Mouse (Mus musculus) heart, postnatal 10 days (tissue): ENCODE data around the gene Tmem156. TPM values are rescaled to one million over a fixed set of nuclear protein-coding genes. Genes with fewer than 3 reads are reported as not detected.
A peak's percentile ranks its signal among the peaks of the same experiment; 100 is the strongest.

Experiments
- DNase-seq, 2 experiments: peaks; one replicate each; pipeline ENCODE4 v3.0.0; 2021
- intact Hi-C: fragments of 180-260 bp; cut with DNase I; formaldehyde crosslinking; loops from one replicate; pipeline ENCODE4 v1.15.1; 2025
- total RNA-seq, 2 experiments: library from RNA; stranded (reverse); gene quantifications; 2 replicates each; pipeline ENCODE4 v1.2.3; 2021

Gene Tmem156
- total RNA-seq, 2 experiments from 2014 or later, result 0.29 TPM; not detected in 1

- intact Hi-C loops, result no loop called here
- DNase-seq, result no peak
Observed at GRCm38 (mm10) chr5:65057596-65057995, 34.3 kb downstream of the Tmem156 start.

- DNase-seq, result no peak
- intact Hi-C loops, result no loop called here
Observed at GRCm38 (mm10) chr5:65051513-65051912, 40.4 kb downstream of the Tmem156 start.

GRCm38 (mm10) chr5:65049880-65050279 is 42.1 kb downstream of the Tmem156 start:
- intact Hi-C loops, result loop anchor here (5.0 kb wide), 1 partner anchor 52 kb away; no protein-coding TSS in a partner anchor
- no peak for DNase-seq

DNA sequence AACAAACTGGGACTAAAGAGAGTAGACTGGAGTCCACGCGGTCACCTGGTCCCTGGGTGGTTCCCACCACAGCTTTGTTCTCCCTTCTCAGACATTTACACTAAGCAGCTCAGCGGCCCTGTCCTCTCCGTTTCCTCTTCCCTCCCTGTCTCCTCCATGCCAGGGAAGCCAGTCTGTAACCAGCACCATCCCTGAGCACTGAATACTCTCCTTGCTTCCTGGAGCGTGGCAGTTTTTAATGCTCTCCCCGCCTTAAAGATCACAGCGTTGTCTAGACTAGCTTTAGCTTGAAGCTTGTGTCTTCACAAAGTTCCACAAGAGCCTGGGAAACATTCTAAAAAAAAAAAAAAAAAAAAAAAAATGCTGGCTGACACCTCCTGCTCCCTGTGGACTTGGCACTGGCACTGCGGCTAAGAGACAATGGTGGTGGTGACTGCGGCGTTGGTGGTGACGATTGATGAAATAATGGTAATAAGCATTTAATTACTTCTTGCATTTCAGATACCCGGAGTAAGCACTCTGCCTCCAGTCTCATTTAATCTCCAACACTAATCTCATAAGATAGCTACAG is 44.6 kb downstream of the Tmem156 start:
- no peak for DNase-seq
- intact Hi-C loops, result loop anchor here (5.0 kb wide), 1 partner anchor 55 kb away; no protein-coding TSS in a partner anchor

DNA sequence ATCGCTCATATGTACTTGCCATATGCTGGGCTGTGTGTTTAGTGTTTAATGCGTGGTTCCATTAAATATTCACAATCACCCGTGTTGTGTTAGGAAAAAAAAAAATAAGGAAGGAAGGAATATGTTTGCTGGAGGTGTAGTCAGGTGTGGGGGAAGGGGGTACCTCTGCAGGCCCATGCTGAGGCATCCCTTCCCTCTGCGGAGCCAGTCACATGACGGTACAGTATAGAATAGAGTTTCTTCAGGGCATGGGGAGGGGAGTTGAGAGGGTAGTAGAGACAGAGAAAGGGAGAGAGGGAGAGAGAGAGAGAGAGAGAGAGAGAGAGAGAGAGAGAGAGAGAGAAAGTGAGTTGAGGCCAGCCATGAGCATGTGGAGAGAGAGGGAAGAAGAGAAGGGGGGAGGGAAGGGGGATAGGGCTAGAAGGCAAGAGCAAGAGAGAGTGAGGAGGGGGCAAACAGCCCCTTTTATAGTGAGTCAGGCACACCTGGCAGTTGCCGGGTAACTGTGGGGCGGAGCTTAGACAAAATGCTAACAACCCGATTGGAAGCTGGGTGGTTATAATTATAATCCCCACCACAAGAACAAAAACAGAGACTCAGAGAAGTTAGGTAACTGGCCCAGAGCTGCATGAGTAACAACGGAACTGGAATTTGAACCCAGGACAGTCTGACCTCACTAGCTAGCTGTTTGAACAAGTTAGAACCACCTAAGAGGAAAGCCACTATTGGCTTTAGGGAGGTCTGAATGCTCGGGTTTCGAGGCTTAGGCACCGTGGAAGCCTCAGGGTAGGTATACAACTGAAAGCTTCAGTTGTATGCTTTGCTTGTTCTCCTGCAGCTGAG is 45.3 kb downstream of the Tmem156 start:
- intact Hi-C loops, result loop anchor here (5.0 kb wide), 1 partner anchor 56 kb away; no protein-coding TSS in a partner anchor
- no peak for DNase-seq

GRCm38 (mm10) chr5:65045642-65046370 is 46.1 kb downstream of the Tmem156 start:
- DNase-seq, result no peak
- intact Hi-C loops, result loop anchor here (5.0 kb wide), 1 partner anchor 56 kb away; no protein-coding TSS in a partner anchor

DNA sequence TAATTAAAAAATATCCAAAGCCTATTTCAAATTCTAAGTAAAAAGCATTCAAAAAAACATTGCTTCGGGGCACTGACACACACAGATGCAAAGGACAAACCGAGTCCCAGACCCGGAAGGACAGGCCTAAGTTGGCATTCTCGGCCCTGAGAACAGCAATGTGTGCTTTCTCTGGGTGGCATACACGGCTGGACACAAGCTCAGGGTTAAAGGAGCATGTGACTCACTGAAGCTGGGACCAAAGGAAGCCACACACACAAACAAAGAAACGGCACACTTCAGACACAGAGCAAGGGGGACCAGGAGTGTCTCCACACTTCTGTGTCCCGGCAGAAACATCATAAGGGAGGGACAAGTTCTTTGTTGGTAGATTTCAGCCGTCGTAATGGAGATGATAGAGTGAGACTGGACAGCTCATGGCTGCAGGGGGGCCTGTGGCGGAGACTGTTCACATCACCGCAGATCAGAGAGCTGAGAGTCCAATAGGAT is 48.5 kb downstream of the Tmem156 start:
- intact Hi-C loops, result no loop called here
- no peak for DNase-seq

DNA sequence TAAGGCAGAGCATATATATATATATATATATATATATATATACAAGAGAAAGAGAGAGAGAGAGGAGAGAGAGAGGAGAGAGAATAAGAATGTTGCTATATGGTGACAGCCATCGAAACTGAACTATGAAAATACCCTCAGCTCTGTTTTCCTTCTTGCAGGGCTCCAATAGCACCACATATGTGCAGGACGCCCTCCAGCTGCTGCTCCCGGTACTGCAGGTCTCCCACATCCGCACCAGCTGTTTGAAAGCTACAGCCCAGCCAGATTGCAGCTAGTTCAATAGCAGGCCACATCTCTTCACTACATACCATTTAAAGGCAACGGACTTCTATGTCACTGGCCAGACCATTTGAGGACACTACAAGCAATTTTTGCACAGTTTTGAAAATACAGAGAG is 51.5 kb downstream of the Tmem156 start:
- intact Hi-C loops, result no loop called here
- DNase-seq, result no peak

DNA sequence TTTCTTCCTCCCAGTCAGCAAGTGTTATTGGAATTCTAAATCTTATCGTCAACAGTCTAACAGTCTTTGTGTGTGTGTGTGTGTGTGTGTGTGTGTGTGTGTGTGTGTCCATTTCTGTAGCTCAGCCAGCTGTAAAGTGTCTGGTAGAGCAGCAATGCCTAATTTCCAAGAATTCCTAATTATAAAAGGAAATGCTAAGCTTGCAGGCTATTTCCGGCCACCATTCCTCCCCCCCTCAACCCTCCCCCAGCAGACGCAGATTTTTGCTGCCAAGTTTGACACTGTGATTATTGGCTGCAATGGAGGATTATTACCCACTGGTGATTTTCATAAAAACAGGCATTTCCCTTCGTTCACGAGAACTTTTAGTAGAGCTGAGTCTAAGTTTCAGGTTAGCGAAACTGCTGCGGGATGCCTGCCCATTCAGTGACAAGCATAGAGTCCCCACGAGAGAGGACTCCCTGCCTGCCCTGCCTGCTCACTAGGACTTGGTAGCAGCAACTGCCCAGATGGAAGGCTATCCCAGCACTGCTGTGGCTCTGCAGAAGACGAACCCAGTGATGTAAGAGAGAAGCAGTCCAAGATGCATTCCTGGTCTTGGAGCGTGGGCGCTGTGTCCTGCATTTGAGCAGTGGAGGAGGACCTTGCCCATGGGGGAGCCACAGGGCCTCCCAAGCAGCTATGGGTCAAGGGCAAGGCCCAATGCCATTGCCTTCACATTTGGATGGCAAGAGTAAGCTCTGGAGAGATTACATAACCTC is 52.9 kb downstream of the Tmem156 start:
- intact Hi-C loops, result no loop called here
- DNase-seq, result peak; percentile 60 to 62

DNA sequence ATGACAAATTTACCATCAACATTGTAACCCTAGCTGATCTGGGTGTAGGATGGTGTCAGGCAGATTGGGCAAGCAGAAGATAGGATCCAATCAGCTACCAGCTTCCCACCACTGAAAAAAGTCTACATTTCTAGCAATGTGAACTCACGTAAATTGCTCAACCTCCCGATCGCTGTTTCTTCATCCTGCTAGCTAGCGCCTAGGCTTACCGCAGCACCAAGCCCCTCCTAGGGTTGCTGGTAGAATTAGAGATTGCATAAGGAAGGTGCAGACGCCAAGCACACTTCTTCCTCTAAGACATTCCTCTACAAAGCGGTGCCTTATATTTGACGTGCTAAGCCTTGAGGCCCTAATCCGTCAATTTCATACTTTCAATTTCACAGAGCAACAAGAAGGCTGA is 53.6 kb downstream of the Tmem156 start:
- DNase-seq, result peak in 1 of 2 experiments; percentile 10
- intact Hi-C loops, result no loop called here

DNA sequence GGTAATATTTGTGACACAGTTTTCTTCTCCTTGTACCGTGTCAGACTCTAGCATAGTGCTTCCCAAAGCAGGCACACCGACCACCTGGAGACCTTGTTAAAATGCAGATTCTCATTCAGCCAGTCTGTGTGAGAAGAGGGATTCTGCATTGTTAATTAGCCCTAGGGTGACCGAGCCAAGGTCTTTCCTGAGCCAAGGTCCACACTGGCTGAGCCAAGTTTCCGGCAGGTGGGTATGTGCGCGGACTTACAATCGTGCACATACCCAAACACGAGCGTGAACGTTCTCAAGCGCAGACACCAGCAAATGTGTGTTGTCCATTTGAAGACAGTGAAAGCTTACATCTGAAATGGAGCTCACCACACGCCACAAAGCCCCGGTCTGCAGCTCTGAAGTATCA is 55.3 kb downstream of the Tmem156 start:
- no peak for DNase-seq
- intact Hi-C loops, result no loop called here

DNA sequence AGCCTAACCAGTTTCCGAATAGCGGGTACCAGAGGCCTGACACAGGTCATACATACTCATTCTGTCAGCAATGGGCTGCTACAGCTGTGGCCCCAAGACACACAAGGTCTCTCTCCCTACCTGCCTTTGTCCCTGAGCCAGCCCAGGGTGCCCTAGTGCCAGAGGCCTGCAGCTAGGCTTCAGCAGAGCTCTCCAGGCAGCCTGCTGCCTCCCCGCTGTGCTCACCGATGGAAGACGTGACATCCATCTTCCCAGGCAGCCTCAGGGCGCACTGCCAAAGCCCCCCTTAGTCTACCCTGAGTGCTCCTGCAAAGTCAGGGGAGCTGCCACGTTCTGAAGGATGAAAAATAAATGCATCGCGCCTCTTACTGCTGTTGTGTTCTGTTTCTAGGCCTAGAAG is 63.9 kb downstream of the Tmem156 start:
- intact Hi-C loops, result no loop called here
- no peak for DNase-seq

DNA sequence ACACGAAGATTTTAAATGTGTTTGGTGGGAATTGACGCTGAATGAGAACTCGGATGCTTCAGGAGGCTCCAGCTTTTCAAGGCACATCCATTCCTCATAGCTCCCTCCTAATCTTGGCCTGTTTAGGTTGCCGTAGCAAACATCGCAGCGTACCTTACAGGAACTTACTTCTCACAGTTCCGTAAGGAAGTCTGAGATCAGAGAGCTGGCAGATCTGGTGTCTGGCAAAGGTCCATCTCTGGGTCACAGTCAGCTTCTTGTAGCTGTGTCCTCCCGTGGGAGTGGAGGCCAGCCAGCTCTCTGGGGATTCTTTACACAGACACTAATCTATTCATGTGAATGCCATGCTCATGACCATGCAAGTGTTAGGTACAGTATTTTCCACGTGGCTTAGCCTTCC is 65.2 kb downstream of the Tmem156 start:
- no peak for DNase-seq

GRCm38 (mm10) chr5:65025916-65026315 is 66.0 kb downstream of the Tmem156 start:
- intact Hi-C loops, result no loop called here
- no peak for DNase-seq

More for the DNA sequence above, 65.2 kb downstream of the Tmem156 start:
- intact Hi-C loops, result no loop called here

DNA sequence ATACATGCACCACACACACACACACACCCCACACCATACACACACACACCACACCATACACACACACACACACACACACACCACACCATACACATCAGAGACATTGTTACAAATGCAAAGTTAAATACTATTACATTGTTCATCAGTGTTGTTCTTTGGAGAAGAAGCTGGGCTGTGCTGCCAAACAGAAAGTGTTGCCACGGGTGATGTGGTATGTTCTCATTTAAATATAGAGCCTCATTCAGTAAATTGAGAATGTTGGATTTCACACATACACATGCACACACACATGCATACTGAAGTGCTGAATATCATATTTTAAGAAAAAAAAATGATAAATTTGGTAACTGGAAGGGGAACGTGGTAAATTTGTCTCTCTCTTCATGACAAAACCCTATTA is 67.3 kb downstream of the Tmem156 start:
- no peak for DNase-seq
- intact Hi-C loops, result no loop called here

DNA sequence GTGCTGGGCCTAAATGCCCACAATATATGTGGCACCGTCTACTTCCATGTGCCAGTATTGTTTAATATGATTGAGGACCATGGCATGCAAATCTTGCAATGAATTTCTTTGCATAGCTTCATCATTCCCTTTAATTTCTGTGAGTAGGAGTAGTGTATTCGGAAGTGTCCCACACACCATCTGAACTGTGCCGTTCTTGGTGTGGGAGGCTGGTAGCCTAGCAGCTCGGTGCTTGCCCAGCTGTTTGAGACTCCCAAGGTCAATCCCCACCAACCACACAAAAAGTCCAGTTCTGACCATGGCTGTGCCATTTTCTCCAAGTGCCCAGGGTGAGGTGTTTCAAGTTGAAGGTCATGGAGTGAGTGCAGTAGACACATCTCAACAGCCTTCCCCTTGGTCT is 69.9 kb downstream of the Tmem156 start:
- DNase-seq, result no peak

DNA sequence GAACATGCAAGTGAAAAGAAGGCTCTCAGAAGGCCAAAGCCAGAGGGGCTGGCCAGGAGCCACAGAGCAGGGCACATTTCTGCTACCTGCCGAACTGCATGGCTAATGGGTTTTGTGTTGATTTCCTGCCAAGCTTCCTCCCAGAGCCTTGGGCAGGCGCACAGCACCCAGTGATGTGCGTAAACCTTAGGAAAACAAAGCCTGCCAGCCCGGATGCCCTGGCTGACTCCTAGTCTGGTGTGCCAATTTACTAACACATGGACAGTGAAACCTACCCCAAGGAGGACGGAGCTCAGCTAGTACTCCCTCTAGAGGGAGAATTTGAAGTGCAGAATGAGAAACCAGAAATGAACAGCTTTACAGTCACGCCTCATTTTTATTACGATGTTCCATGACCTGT is 72.1 kb downstream of the Tmem156 start:
- intact Hi-C loops, result no loop called here
- no peak for DNase-seq

More for the DNA sequence above, 69.9 kb downstream of the Tmem156 start:
- intact Hi-C loops, result no loop called here

DNA sequence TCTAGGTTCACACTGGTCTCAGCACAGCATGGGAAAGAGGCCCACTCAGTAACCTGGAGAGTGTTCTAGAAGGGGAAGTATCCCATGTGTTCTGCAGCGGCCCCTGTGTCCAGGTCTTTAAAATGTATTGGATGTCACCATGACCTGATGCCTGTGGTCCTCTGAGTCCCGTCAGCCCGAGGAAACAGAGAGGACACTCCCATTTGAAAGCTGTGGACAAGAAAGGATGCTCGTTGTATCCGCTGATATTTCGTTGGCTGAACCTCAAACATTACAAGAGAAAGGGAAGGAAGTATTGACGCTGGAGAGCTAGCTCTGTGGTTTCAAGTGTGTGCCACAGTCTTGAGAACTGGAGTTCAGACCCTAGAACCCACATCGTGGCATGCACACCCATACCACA is 72.8 kb downstream of the Tmem156 start:
- intact Hi-C loops, result no loop called here
- DNase-seq, result no peak

GRCm38 (mm10) chr5:65015508-65015907 is 76.4 kb downstream of the Tmem156 start:
- no peak for DNase-seq
- intact Hi-C loops, result no loop called here

DNA sequence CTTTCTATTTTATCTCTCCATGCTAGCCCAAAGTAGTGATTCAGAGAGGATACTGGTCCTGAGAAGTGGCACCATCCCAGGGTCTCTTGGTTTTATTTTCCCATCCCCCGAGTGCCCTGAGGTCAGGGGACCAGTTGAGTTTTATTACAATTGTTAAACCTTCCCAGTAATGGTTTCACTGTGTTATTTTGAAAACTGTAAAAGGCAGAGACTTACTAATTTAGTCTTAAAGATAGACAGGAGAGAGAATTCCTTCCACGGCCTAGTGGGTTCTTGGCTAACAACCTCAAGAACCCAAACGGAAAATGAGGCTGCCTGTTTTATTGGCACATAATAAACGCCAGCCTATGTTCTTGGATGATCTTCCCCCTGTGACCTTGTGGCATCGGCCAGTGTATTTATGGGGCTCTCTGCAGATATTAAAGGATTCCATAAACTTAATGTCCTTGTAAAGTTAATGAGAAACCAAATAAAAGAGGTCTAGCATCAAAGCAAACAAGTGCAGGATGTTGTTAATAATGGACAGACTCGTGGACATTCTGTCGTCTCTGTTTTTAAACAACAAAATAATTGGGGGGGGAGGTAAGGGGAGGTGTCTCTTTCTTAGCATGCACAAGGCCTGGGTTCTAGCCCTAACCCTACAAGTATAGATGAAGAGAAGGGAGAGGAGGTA is 79.9 kb downstream of the Tmem156 start:
- intact Hi-C loops, result no loop called here
- no peak for DNase-seq
